Mouse (Mus musculus) urinary bladder, postnatal 14 days (tissue): ENCODE data around the gene D17Wsu92e.
A peak's percentile ranks its signal among the peaks of the same experiment; 100 is the strongest.

Experiments
- DNase-seq: peaks from one replicate; pipeline ENCODE4 v3.0.0; 2021; ENCODE audit warnings: low spot score

Gene D17Wsu92e

DNA sequence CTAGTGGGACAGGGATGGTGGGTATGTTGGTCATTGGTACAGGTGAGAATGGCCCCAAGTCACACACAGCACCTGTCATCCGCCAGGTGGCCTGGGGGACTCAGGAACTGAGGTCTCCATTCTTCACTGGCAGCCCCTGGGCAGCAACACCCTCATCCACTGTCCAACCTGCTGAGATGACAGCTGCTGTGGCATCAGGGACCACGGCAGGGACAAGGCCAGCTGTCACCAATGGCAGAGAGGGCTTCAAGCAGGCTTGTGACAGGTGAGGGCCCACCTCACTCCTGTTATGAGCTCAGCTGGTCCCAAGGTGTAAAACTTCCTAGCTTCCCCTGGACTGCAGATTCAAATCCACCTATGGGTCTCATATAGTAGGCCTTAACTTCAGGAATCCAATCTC, 72.3 kb downstream of the D17Wsu92e start:
- DNase-seq = no peak

DNA sequence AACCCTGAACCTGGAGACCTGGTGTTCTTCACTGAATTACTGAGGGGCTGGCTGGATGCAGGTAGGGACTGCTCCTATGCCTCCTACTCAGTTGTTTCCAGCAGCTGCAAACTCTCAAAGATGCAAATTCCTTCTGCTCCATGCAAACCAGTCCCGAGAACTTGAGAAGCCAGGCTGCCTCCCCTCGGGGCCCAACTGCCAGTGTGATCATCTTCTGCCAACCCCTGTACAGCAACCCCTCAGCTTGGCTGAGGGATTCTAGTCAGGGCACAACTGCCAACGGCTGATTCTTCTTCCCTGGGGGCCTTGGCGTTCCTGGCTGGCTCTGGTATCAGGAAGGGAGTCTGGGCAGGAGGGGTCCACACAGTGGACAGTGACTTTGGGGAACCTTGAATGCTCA, 74.0 kb downstream of the D17Wsu92e start:
- DNase-seq = no peak

DNA sequence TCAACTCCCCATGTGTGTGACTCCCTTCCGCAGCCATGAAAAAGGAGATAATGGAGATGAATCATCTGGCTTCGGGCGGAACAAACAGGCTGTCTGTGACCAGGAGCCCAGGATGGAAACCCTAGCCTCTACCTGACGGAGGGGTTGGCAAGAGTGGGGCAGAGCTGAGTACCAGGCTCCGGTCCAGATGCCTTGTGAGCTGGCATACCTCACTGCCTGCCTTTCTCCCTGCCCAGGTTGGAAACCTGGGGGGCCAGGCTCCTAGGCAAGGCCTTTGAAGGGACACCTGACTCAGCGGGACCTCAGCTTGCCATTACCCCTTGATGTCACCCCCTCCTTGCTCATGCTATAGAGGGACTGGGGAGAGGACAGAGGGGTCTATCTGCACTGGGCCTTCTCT, 79.5 kb downstream of the D17Wsu92e start:
- DNase-seq = no peak

DNA sequence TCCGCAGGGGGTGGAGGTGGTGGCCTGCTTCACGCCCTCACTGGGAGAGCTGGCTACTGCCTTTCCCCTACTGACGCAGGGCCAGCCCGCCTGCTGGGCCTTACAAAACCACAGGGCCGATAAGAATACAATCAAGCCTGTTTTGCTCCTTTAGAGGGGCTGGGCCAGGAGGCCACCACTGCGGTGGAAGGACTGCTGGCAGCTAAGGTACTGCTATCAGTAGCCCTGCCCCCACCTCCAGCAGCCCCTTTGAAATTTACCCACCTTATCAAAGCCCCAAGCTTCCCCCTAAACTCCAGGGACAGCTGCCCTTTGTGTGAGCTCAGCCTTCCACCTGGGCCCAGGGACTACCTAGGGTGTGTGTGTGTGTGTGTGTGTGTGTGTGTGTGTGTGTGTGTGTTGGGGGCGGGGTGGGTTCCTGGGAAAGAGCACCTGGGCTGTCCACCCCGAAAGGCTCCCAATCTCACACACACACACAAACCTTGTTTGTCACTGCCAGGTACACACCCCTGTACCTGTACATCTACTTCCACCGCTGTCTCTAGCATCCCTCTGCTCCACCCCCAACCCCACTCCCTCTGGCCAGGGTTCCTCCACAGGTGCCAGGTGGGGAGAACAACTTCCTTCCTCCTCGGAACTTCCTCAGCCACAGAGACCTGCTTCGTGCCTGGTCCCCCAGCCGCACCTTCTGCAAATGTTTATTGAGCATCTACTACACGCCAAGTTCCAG, 85.9 kb downstream of the D17Wsu92e start:
- DNase-seq = no peak

DNA sequence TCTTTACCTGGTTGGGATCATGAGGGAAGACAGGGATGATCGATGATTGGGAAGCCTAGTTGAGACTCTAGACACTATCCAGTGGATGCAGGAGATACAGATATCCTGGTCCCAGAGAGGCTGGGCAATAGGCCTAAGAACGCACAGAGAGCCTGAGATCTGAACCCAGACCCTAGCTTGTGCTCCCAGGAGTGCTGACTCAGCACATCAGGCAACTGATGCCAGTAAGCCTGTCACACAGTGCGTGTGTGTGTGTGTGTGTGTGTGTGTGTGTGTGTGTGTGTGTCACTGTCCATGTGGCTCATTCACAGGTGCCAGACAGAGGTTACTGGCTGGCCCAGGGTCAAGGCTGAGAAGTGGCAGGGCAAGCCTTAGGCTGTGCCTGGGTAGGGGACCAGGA, 87.8 kb downstream of the D17Wsu92e start:
- no peak for DNase-seq

DNA sequence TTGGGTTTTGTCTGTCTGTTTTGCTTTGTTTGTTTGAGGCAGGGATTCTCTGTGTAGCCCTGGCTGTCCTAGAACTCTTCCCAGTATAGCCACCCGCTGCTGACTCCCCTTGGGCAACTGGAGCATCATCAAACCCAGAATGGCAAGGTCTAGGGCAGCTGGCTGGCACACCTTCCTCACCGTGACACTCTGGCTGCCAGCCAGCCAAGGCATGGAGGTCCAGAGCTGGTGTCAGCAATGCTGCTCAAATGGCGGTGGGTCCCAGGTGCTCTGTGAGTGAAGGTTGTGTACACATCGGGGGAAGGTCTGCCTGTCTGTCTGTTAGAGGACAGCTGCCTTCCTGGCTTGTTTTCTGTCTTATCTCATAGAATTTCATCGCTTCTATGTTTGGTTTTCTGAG, 88.3 kb downstream of the D17Wsu92e start:
- no peak for DNase-seq

DNA sequence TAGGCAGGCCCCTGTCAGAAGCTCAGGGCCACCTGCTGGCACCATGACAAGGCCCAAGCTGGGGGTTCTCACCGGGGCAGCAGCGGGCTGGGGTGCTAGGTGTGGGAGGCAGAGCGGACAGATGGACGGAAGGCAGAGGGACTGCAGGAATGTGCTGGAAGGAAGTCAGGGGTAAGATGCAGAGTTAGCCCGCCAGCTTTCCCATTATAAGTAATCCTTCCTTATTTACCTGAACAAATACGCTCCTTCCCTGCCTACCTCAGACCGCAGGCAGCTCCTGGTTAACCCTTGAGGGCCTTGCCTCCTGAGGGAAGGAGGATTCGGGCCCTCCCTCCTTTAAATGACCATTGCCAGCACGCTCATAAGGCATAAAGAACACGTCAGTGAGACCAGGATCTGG, 91.7 kb downstream of the D17Wsu92e start, which contains the start of gene Spdef:
Gene Spdef (minus strand): TSS at position 186 of the 400 bp plus-strand sequence.
- no peak for DNase-seq

DNA sequence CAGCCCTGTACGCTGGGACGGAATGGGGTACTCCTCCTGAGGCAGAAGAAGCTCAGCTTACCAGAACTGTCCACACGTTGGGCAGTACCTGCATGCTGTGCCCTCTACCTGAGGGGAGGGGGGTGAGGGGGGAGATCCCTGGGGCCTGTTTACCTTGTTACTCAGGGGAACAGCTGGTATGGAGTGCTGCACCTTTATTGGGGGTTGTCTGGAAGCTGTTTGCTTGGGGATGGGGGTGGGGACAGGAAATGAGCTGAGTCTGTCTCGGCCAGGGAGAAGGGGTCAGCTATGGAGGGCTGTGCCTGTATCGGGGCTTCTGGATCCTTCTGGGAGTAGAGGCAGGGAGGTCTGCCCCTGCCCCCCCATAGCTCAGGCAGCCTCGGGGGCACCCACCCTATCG, 93.9 kb downstream of the D17Wsu92e start:
- DNase-seq = no peak

DNA sequence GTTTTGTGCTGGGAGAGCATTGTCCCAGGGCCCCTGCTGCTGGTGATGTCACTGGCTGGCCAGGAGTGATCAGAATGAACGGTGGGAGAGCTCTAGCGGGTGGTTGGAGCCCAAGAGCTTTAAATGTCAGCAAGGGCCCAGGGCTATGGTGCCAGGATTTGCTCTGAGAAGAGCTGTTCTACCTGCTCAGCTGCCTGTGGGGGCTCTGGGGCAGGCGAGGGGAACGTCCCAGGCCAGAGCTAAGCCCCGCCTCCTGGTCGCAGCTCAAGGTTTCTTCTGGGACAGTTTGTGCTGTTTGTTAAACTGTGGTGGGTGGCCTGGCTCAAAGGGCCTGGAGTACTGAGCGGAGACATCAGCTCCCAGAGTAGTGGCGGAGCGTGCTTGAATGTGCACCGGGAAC, 95.0 kb downstream of the D17Wsu92e start:
- peak; percentile 37 for DNase-seq

DNA sequence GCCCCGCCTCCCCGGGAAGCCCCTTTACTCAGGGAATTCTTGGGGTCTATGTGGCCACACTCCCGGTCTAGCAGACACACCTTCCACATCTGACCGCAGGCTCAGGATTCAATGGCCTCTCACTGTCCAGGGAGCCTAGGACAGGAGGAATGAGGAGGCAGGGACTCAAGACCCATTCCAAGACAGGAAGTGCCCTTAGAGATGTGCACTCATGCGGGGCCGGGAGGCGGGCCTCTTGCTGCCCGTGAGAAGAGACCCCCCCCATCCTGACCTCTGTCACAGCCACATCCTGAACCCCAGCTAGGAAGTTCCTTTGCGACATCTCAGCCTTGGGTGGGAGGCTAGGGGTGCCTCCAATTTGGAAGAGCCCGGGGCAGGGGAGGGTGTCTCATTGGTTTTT, 95.4 kb downstream of the D17Wsu92e start:
- DNase-seq = no peak

DNA sequence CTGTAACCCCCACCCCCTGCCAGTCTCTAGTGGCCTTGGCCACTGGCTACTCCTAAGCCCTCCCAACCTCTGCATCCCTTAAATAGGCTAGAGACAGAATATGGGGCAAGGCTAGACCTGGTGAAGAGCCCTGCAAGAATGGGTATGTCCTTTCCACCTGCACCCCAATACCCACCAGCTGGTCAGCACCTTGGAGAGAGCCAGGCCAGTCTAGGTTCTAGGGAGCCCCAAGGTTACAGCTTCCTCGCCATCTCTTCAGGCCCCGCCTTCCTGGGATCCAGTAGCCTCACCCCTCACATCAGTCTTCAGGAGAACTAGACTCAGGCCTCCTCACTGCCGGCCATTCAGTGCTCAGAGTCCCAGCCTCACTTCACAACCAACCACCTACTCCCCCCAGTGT, 96.1 kb downstream of the D17Wsu92e start:
- no peak for DNase-seq

DNA sequence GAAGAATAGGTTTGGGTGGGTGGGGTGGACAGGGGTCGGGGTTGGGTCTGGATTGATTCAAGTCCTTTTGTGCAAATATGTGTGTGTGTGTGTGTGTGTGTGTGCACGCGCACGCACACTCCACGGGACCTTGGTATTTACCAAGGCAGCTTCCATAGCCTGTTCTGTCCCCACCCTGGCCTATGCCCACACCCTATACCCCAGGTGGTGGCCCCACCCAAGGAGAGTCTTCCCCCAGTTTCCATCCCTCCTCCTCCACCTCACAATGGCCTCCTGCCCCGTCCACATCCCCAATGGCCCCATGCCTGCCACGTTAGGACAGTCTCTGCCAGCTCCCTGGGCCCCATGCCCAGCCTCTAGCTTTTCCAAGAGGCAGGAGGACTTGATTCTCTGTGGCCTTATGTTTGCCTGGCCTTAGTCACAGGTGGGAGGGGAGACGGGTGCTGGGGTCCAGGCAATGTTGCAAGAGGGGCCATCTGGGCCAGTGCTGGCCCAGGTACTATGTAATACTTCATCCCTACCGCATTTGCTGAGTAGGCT, 99.3 kb downstream of the D17Wsu92e start:
- DNase-seq = no peak

DNA sequence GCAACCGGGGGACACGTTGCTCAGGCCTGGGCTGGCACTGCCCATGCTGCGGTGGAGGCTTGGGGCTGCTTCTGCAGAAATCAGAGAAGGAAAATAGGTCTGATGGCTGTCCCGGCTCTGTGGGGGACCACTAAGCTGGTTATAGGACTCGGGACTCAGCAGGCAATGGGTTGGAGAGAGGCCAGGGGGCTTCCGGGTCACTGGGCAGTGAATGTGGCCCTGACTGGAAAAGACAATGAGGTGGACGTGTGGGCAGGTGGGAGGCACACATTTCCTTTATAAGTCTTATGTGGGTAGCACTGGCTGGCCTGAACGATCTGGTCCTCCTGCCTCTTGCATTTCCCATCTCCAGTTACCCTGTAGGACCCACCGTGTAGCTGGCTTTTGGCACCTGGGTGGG, 100.1 kb downstream of the D17Wsu92e start:
- no peak for DNase-seq

DNA sequence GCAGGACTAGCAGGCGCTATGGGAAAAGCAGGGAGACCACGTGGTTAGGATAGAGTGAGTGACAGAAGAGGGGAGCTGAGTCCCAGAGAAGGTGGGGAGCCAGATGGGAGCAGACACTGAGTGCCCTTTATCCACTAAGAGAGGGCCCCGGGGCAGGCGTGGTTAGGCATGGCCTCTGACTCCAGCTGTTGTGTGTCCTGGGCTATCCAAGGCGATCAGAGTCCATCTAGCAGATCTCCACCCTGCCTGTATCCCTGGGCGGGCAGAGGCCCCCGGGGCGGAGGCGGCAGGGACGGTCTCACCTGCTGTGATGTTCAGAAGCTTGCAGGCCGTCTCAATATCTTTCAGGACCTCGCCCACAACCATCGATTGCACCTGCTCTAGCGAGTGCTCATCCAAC, 100.8 kb downstream of the D17Wsu92e start:
- no peak for DNase-seq

DNA sequence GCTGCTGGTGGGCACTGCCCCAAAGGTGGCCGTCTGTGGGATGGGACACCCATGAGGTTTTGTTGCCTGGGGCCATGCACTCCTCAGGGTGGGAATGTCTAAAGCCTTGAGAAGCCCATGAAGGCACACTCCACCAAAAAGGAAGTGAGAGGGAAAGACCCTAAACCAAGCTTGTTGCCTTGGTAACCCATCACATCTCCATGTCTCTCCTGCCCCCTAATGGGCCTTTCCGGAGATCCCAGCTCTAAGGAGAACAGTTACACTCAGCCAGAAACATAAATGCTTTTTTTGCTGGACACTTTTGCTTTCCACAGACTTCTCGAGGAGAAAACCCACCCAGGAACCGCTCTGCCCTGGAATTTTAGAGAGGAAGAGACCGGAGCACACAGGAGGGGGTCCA, 102.2 kb downstream of the D17Wsu92e start:
- no peak for DNase-seq

DNA sequence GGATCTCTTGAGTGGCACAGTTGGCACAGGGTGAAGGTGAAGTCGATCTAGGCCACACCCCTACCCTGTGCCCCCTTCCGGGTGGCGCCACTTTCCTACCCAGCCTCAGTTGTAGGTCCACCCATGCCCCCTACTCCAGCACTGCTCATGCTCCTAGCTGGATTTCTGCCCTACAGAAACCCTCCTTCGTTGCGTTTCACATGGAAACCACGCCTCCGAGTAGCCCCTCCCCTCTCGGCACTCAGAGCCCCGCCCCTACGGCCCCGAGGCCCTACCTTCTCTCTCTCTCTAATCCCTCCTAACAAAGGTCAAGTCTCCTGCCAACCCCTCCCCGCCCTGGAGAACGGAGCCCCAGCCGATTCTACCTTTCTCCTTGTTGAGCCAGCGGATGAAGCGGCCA, 103.6 kb downstream of the D17Wsu92e start:
- DNase-seq = no peak

DNA sequence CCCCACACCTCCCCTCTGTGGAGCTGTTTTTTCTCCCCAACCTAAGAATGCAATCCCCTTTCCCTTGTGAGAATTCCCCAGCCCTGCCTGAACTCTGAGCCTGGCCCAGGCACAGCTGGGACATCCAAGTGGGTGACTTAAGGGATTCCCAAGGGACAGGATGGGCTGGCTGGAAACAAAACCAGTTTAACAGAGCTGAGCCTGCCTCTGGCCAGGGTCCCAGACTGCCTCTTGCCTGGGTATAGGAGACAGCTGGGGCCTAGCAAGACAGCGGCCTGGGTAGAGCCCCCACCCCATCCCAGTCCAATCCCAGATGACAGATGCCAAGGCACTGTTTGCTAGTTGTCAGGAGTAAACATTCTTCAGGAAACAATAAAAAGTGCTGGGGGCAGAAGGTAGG, 107.6 kb downstream of the D17Wsu92e start:
- DNase-seq = no peak

DNA sequence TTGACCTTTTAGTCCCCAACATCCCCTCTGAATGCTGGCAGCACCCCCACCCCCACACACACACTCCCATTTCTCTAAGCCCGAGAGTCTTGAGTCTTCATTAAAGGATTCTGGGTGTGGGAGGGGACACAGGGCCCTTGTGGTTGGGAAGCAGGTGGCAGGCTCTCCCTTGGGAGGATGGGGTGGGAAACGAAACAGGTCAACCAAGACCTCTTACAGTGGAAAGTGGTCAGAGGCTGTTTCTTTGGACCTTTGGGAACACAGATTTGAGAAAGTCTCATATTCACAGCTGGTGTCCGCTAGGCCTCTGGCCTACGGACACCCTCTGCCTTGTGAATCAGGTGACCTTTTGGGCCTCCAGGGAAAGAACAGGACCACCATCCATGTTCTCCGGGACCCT, 110.8 kb downstream of the D17Wsu92e start:
- DNase-seq = no peak

DNA sequence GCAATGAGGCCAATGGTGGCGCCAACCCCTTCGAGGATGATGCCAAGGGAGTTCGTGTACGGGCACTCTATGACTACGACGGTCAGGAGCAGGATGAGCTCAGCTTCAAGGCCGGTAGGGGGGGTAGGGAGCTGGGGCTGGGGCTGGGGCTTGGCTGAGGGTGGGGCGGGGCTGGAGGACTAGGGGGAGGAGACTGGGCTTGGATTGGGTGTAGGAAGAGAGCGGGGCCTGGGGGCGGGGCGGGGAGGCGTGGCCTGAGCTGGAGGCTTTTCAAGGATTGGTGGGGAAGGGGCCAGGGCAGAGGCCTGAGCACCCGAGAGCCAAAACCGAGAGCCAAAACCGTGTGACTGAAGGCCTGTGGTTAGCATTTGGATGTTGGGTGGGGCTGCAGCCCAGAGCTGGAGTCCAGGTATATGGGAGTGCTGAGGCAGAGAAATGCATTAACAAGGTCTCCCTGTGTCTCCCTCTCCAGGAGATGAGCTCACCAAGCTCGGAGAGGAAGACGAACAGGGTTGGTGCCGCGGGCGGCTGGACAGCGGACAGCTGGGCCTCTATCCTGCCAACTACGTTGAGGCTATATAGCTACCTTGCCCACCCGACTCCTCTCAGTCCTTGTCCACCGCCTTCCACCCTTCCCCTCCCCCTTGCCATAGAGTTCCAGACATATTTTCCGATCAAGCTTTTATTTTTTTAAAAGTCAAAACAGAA, 112.3 kb downstream of the D17Wsu92e start:
- DNase-seq = peak; percentile 72

DNA sequence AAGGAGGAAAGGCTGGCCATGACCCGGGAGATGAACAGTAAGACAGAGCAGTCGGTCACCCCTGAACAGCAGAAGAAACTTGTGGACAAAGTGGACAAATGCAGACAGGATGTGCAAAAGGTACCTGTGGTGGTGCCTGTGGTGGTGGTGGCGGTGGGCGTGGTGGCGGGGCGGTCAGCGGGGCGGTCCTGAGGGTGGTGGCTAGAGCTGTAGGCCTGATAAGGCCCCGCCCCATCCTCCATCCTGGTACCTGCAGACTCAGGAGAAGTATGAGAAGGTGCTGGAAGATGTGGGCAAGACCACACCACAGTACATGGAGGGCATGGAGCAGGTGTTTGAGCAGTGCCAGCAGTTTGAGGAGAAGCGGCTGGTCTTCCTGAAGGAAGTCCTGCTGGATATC, 114.8 kb downstream of the D17Wsu92e start:
- no peak for DNase-seq

DNA sequence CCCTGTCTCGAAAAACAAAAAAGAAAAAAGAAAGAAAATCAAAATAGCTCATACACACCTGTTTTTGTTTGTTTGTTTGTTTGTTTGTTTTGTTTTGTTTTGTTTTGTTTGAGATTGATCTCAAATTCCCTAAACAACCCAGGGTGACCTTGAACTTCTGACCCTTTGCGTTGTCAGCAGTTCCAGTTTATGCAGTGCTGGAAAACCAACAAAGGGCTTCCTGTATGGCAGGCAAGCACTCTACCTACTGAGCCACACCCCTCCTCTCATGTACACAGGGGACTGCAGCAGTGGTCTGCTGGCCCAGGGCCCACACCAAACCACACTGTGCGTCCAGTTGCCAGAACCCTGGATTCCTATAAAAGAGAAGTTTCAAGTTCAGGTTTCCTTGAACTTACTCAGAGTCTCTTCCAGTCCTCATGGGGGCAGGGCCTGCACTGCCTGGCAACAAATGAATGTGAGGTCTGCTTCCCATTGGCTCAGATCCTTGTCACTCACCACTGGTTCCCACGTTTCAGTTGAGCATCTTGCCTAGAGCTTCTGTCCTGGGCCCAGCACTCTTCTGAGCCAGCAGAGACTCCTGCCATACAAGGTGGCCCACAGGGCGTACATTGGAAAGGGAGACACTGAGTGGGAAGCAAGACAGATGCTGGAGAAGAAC, 116.4 kb downstream of the D17Wsu92e start:
- DNase-seq = no peak

DNA sequence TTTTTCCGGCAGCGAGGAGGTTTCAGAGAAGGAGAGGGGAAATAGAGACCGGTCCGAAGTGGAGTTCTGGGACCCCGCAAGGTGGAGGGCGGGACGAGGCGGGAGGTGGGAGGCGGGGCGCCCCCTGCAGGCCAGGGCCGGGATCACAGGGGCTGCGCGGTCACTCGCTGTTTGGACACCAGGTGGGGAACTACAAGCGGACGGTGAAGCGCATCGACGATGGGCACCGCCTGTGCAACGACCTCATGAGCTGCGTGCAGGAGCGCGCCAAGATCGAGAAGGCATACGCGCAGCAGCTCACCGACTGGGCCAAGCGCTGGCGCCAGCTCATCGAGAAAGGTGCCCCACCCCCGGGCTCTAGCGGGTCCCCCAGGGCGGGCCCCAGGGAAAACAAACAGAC, 117.9 kb downstream of the D17Wsu92e start:
- DNase-seq = peak; percentile 62

DNA sequence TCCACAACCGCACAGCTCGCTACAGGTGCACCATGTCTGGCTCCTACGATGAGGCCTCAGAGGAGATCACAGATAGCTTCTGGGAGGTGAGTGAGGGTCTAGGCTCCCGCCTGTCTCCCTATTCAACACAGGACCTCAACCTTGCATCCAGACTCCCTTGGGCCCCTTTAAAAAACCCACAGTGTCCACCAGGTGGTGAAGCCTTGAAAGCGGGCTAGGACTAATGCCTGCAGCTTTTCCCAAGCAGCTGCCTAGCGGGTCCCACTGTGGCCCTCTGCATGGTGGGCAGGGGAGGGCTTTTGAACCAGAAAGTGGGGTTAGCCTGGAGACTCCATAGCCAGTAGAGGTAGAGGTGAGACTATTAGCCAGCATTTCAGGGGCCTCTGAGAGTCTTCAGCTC, 118.6 kb downstream of the D17Wsu92e start:
- no peak for DNase-seq
